Mouse (Mus musculus): Measurements from ENCODE around the gene Zfp113. TPM values are rescaled to one million over a fixed set of nuclear protein-coding genes. Genes with fewer than 3 reads are reported as not detected.
"Not testable (repeated sequence)": the region's sequence is repeated elsewhere in the genome, so short reads cannot be mapped to it uniquely, and the experiment has no call there.

Gene Zfp113
- total RNA-seq, 4 experiments from 2014 or later = 12.9 to 18.5 (median 16.1) TPM

DNA sequence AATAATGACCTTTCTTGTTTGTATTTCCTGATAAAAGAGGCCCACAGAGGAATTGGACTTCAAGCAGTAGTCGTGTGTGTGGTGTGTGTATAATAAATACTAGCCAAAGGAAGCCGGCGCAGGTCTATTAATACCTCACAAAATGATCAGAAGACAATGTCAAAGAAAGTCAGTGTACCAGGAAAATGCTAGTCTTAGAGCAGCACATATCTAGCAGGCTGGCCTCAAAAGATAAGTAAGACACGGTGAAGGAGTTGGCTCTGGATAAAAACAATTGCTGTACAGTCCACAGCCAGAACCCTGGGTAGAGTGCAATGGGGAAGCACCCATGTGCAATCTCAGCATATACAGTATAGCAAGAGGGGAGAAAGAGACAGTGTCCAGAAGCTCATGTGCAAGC is 18.3 kb downstream of the Zfp113 start:
- DNase-seq = no peak

DNA sequence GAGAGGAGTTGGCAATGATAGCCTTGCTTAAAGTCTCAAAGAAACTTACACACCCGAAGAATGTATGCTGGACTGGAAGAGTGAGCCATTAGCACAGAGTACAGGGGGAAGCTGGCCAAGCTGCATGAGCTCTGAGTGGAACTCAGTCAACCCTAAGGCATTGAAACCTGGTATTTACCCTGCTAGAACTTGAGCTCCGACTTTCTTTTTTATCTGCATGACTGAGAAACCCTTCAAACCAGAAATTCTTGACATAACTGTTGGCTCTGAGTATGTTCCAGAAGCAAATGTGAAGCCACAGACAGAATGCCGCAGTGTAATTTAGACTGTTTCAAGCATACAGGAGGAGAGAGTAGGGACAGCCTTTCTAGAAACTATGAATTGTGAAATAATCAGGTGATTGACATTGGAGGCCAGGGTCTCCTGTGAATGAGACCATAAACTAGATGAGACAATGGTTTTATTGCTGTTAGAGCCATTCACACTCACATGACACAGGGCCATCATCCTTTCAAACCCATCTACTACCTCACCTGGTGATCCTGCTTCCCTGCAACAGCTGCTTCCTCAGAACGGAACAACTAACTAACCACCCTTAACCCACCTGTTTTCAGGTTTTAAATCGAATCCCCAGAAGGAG is 23.0 kb downstream of the Zfp113 start:
- DNase-seq = no peak

DNA sequence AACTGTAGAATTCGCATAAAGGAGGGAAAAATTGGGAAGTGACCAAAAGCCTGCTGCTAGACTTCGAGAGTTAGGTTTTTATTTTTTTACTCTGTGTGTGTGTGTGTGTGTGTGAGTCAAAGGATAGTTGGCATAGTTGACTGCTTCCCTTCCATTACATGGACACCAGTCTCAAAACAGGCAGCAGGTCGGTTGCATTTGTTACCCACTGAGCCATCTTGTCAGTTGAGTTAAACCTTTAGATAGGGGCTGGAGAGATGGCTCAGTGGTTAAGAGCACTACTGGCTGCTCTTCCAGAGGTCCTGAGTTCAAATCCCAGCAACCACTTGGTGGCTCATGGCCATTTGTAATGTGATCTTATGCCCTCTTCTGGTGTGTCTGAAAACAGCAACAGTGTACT is 37.5 kb downstream of the Zfp113 start:
- no peak for DNase-seq

DNA sequence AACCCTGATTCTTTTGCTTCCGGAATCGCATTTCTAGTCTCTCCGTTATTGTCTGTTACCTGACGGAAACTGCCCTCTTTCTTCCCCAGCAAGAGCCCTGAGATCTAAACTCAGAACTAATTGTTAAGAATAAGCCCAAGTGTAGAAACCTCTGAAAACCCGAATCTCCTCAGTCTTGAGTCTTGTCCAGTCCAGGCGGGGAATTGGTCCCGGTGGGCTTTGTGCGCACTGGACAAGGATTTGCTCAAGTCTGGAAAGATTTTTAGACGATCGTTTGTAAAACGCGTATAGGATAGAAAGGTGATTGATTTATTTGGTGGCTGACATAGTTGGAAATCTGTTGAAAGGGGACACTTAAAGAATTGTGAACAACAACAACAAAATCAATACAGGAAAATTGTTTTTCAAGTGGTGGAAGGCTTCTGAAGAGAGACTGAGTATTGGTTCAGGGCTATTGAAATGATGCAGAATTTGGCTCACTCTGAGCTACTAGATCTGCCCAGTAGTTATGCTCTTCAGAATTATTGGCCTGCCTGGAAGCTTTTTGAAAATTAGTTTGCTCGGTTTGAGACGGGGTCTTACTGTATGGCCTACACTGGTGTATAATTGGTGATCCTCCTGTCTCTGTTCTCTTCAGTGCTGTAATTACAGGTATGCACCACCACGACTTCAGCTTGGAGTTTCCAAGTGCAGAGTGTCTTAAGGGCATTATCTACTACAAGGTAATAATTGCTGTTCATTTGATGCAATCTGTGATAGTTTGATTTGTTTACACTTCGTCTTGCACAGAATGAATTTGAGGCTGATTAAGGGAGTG is 38.1 kb downstream of the Zfp113 start:
- no peak for DNase-seq

DNA sequence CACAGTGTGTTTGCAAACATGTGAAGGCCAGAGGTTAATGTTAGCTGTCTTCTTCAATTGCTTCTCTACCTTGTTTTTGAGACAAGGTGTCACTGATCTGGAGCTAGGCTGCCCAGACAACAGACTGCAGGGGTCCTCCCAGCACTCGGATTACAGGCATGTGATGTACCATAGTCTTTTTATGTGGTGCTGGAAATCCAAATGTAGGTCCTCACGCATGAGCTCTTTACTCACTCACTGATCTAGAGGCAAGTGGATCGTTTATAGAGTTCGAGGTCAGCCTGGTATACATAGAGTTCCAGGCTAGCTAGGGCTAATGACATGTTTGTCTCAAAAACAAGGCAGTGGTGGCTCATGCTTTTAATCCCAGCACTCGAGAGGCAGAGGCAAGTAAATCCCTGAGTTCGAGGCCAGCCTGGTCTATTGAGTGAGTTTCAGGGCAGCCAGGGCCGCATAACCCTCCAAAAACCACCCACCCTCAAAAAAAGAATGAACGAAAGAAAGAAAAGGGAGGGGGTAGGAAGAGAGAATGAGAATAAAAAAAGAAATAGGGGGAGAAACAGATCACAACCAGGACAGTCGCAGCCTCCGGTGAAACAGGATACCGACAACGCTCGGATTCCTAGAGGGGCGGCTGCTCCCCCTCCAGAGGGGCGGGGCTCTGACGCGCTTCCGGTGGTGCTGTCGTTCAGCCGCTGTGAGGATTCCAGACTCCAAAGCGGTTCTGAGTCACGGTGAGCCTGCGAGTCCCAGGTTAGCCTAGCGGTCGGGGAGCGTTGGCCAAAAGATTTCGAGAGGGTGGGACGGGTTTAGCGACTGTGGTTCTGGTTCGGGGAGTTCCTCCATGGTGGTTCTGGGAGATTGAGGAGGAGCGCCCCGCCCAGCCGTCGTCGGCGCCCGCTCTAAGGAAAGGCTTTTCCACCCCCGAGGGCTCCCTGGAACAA is 39.0 kb downstream of the Zfp113 start, which contains the start of gene Zscan21:
TSS of gene Zscan21 (plus strand) at position 649 of the 944 bp plus-strand sequence.
- peak; percentile 90 for DNase-seq

DNA sequence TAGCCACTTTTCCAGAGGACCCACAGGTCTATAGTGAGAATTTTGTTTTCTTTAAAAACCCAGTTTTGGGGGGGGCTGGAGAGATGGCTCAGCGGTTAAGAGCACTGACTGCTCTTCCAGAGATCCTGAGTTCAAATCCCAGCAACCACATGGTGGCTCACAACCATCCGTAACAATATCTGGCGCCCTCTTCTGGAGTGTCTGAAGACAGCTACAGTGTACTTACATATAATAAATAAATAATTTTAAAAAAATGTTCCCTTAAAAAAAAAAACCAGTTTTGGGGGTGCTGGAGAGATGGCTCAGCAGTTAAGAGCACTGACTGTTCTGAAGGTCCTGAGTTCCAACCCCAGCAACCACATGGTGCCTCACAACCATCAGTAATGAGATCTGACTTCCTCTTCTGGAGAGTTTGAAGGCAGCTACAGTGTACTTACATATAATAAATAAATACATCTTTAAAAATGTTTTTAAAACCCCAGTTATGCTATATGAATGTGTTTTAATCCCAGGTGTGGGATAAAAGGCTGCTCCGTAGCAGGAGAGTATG is 45.6 kb downstream of the Zfp113 start:
- DNase-seq = not testable (repeated sequence)

DNA sequence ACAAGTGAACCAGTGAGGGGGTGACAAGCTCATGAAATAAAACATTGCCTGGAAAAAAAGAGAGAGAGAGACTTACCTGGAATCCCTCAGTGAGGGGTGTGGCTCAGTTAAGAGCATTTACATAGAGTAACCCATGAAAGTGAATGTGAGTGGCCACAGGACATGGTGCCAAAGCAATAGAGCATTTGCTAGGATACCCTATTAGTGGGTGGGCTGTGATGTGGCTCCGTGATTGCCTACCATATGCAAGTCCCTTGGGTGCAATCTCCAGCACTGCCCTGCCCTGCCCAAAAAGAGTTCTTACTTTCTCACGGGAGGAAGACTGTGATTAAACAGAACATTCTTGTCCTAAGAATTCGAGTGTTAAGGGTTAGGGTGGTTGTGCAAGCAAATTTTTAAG is 48.4 kb downstream of the Zfp113 start:
- DNase-seq = no peak

DNA sequence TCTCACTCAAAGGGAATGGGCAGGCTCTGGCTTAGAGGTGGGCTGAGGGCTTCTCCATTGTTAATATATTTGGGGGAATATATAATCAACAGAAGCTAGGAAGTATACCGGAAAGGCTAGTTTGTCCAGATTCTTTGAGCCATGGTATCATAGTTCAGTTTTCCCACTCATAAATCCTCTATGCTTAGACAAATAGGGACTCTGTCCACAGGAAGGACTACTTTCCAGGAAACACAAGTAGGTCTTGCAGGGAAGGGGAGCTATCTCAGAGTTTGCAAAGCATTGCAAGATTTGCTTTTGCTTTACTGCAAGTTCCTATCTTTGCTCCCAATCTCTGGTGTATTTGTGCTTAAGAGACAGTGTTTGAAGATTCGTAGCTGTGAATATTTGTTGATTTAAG is 50.6 kb downstream of the Zfp113 start:
- DNase-seq = no peak

DNA sequence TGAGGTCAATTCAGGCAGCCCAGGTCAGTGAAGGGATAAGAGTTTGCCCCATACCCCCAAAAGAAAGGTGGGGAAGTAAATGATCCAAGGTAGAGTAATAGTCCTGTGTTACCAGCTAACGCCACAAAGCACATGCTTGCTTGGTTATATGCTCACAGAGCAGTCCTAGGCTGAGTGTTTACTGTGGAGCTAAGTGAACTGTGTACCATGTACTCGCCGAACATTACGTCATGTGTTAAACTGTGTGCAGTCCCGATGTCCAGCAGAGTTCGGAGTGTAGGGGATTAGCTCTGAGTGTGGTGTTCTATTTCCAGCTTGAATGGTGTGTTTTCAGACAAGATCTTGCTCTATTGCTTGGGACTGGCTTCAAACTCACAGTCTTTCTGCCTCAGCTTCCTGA is 61.1 kb downstream of the Zfp113 start:
- DNase-seq = no peak

DNA sequence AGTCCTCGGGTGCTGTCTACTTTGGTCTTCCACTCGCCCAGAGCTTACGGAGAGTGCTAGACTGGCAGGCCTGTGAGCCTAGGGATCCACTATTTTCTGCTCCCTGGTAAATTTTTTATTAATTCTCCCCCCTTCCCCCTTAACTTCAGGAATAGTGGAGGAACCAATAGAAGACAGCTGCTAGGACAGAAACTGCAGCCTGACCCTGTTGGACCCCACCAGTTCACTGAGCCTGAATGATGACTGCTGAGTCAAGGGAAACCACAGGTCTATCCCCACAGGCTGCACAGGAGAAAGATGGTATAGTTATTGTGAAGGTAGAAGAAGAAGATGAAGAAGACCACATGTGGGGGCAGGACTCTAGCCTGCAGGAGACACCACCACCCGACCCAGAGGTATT is 62.8 kb downstream of the Zfp113 start:
- no peak for DNase-seq

DNA sequence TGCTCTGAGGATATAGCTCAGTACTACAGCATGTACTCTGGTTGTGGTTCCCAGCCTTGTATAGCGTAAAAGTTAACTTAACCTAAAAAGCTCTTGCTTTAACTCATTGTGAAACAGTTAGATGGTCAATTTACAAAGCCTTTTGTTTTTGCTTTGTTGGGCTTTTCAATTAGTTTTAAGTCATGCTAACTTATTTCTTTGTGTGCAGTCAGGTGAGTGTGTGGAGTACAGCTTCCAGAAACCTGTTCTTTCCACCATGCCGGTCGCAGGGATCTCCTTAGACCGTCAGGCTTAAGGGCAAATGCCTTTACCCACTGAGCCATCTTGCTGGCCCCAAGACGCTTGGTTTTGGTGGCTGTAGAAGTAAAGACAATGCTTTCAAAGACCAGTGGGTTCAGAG is 64.8 kb downstream of the Zfp113 start:
- no peak for DNase-seq

DNA sequence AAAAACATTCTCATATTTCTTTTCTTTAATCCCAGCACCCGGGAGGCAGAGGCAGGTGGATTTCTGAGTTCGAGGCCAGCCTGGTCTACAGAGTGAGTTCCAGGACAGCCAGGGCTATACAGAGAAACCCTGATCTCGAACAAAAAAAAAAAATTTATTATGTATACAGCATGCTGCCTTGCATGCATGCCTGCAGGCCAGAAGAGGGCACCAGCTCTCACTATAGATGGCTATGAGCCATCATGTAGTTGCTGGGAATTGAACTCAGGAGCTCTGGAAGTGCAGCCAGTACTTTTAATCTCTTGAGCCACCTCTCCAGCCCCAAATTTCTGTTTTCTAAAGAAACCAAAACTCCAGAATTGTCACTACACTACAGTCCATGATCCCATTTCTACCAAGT is 65.3 kb downstream of the Zfp113 start:
- DNase-seq = no peak

Small RNAs within 50 kb of the gene (microRNA-seq; reads per million reads assigned to microRNA genes)
- 417 to 614 reads per million in 2 experiments for gene Mir106b
- 148 to 166 reads per million in 2 experiments for gene Mir25
- 1,124 to 2,099 reads per million in 2 experiments for gene Mir93

Other genes starting within 250 kb of the Zfp113 start
- gene Cyp3a13, start 234.1 kb downstream of the Zfp113 start, total RNA-seq (2022) = under 1 TPM in 3 of 4 experiments, not detected in 1; 0.17 to 0.26 (median 0.22) TPM
- under 1 TPM; 0.14 to 0.71 (median 0.40) TPM for gene Gjc3, start 192.6 kb downstream of the Zfp113 start, total RNA-seq (2022)
- gene Azgp1, start 174.2 kb downstream of the Zfp113 start, total RNA-seq (2022) = 1 to 10 TPM in 1 of 4 experiments, under 1 TPM in 2, not detected in 1; 0.73 to 1.0 (median 0.78) TPM
- not detected for gene Smok3a, start 134.5 kb downstream of the Zfp113 start, total RNA-seq (2022)
- gene Smok3b, start 134.3 kb downstream of the Zfp113 start, total RNA-seq (2022) = not detected
- gene Smok3c, start 102.5 kb downstream of the Zfp113 start, total RNA-seq (2022) = not detected
- gene Zkscan1, start 70.7 kb downstream of the Zfp113 start, total RNA-seq (2022) = 10 to 100 TPM; 39.6 to 51.4 (median 47.6) TPM
- 10 to 100 TPM; 16.7 to 18.8 (median 17.1) TPM for gene Zscan21, start 38.8 kb downstream of the Zfp113 start, total RNA-seq (2022)
- 100 to 1,000 TPM; 123 to 142 (median 139) TPM for gene Cops6, start 5.3 kb upstream of the Zfp113 start, total RNA-seq (2022)
- gene Ap4m1, start 16.3 kb upstream of the Zfp113 start, total RNA-seq (2022) = 10 to 100 TPM; 19.5 to 34.6 (median 27.6) TPM
- 10 to 100 TPM; 26.2 to 40.7 (median 32.4) TPM for gene Mcm7, start 16.7 kb upstream of the Zfp113 start, total RNA-seq (2022)
- 10 to 100 TPM; 42.4 to 62.7 (median 51.4) TPM for gene Taf6, start 31.7 kb upstream of the Zfp113 start, total RNA-seq (2022)
- 10 to 100 TPM; 23.8 to 34.5 (median 27.8) TPM for gene Cnpy4, start 31.7 kb upstream of the Zfp113 start, total RNA-seq (2022)
- 10 to 100 TPM; 10.4 to 15.0 (median 11.7) TPM for gene Mblac1, start 38.6 kb upstream of the Zfp113 start, total RNA-seq (2022)
- gene Nxpe5, start 70.2 kb upstream of the Zfp113 start, total RNA-seq (2022) = under 1 TPM; 0.14 to 0.91 (median 0.52) TPM
- 100 to 1,000 TPM in 2 of 4 experiments, 10 to 100 TPM in 2; 86.5 to 106 (median 99.5) TPM for gene Lamtor4, start 99.7 kb upstream of the Zfp113 start, total RNA-seq (2022)
- gene BC037034, start 108.3 kb upstream of the Zfp113 start, total RNA-seq (2022) = 10 to 100 TPM; 22.7 to 48.4 (median 37.4) TPM
- under 1 TPM in 2 of 4 experiments, not detected in 2; 0.17 to 0.38 TPM for gene Gal3st4, start 117.1 kb upstream of the Zfp113 start, total RNA-seq (2022)
- not detected for gene Gm43720, start 124.2 kb upstream of the Zfp113 start, total RNA-seq (2022)
- 1 to 10 TPM in 2 of 4 experiments, under 1 TPM in 2; 0.38 to 1.3 (median 0.97) TPM for gene Gpc2, start 124.3 kb upstream of the Zfp113 start, total RNA-seq (2022)
- under 1 TPM in 3 of 4 experiments, not detected in 1; 0.08 to 0.35 (median 0.09) TPM for gene Stag3, start 124.5 kb upstream of the Zfp113 start, total RNA-seq (2022)
- under 1 TPM; 0.29 to 1.00 (median 0.50) TPM for gene Pvrig, start 186.2 kb upstream of the Zfp113 start, total RNA-seq (2022)

Data from adrenal gland, adult 8-10 months (tissue).